Mouse (Mus musculus): ENCODE data around the gene Slc30a5.

DNA sequence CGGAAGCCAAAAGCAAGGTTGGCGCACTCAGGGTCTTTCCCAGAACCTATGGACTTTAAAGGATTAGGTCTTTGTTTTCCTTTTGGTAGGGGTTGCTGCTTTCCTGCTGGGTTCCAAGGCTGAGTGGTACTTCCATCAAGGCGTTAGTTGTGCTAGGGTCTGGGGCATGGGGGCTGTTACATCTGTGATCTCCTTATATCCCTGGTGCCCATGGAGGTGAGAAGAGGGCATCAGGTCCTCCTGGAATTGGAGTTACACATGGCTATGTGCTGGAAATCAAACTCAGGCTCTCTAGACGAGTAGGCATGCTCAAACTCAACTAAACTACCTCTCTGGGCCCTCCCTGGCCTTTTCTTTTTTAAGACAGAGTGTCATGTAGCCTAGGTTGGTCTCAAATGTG, 79.0 kb downstream of the Slc30a5 start:
- no peak for TF ChIP-seq CTCF (IDR thresholded peaks at IDR 0.05; ENCODE audit: borderline replicate concordance, insufficient read depth, low read length)
- TF ChIP-seq POLR2A (IDR thresholded peaks at IDR 0.05; ENCODE audit: low read depth, low read length), result no peak
